Comparison of ENCODE assay signal across 8 mouse cellular contexts in genomic region chr13:95617671-95618171, GRCm38 (mm10). TPM values are rescaled to one million over a fixed set of nuclear protein-coding genes. Genes with fewer than 3 reads are reported as not detected.
DNase-seq lines count a peak whose midpoint lies in the region; ATAC-seq and TF ChIP-seq lines count a peak whose summit lies in the region.

No protein-coding gene starts in this region.

- H3K27me3 ChIP-seq in embryonic facial prominence, embryonic 11.5 days (ENCODE audit: control insufficient read depth, insufficient read depth, low read length), result no peaks in the 10 kb centered on the region
- H3K27me3 ChIP-seq in intestine, embryonic 14.5 days (replicated peaks; ENCODE audit: control insufficient read depth, insufficient read depth, low read length), result no peaks in the 10 kb centered on the region

- intact Hi-C loops in gastrocnemius, adult 2 months (cut with DNase I), result no loop called here
- intact Hi-C loops in gastrocnemius, postnatal 36 days (cut with DNase I), result no loop called here

- H3K4me1 ChIP-seq in embryonic facial prominence, embryonic 11.5 days (ENCODE audit: control insufficient read depth, insufficient read depth, low read length), result peaks cover 6% of the 10 kb centered on the region; the same call in 1 of the 2 replicates
- H3K4me1 ChIP-seq in intestine, embryonic 14.5 days (replicated peaks; ENCODE audit: control insufficient read depth, insufficient read depth, low read length), result peaks cover 24% of the 10 kb centered on the region

- H3K4me3 ChIP-seq in gastrocnemius, adult 2 months, result peak overlapping the region; percentile 94
- peak overlapping the region; percentile 87 for H3K4me3 ChIP-seq in embryonic facial prominence, embryonic 11.5 days (ENCODE audit: low read depth, low read length)
- H3K4me3 ChIP-seq in intestine, embryonic 14.5 days (ENCODE audit: low read depth, low read length), result peak overlapping the region; percentile 77

- no peaks in the 10 kb centered on the region for H3K9me3 ChIP-seq in embryonic facial prominence, embryonic 11.5 days (replicated peaks; ENCODE audit: control insufficient read depth, low read length)
- H3K9me3 ChIP-seq in intestine, embryonic 14.5 days (ENCODE audit: control insufficient read depth, low read length), result no peaks in the 10 kb centered on the region

- TF ChIP-seq CTCF in gastrocnemius, adult 2 months (IDR thresholded peaks at IDR 0.05), result no peak

- H3K4me2 ChIP-seq in embryonic facial prominence, embryonic 11.5 days (ENCODE audit: low read depth, low read length), result peak overlapping the region; percentile 65
- peak overlapping the region; percentile 87 for H3K4me2 ChIP-seq in intestine, embryonic 14.5 days (ENCODE audit: low read length)

- H3K36me3 ChIP-seq in embryonic facial prominence, embryonic 11.5 days (replicated peaks; ENCODE audit: control insufficient read depth, insufficient read depth, low read depth, low read length), result no peaks in the 10 kb centered on the region
- no peaks in the 10 kb centered on the region for H3K36me3 ChIP-seq in intestine, embryonic 14.5 days (ENCODE audit: control insufficient read depth, insufficient read depth, low read length)

- peak; percentile 15; the same call in 1 of the 2 replicates for ATAC-seq in embryonic facial prominence, embryonic 11.5 days (replicated peaks; ENCODE audit: insufficient number of reproducible peaks, low FRiP score, low TSS enrichment, low read depth)
- peak; percentile 34; the same call in 1 of the 2 replicates for ATAC-seq in intestine, embryonic 14.5 days (replicated peaks; ENCODE audit: low FRiP score, low TSS enrichment, low read depth)

- WGBS in embryonic facial prominence, embryonic 11.5 days, result 0% methylated on average over 21 of the region's 21 CpGs
- 1% methylated on average over 21 of the region's 21 CpGs for WGBS in intestine, embryonic 14.5 days

- H3K27ac ChIP-seq in gastrocnemius, adult 2 months, result peak overlapping the region; percentile 87
- H3K27ac ChIP-seq in embryonic facial prominence, embryonic 11.5 days (replicated peaks; ENCODE audit: low read depth, low read length), result peak overlapping the region; percentile 79
- H3K27ac ChIP-seq in intestine, embryonic 14.5 days (ENCODE audit: low read depth), result peak overlapping the region; percentile 61

- peak overlapping the region; percentile 91 for H3K9ac ChIP-seq in embryonic facial prominence, embryonic 11.5 days (replicated peaks; ENCODE audit: low read length)
- peak overlapping the region; percentile 83 for H3K9ac ChIP-seq in intestine, embryonic 14.5 days (ENCODE audit: low read length)

- DNase-seq in gastrocnemius, adult 2 months, result no peak
- no peak for DNase-seq in gastrocnemius, postnatal 4 days (ENCODE audit: low spot score in 2 of 2)
- DNase-seq in CD4-positive helper T cell, adult 2 months (ENCODE audit: low read depth, low spot score), result peak; percentile 9
- DNase-seq in embryonic facial prominence, embryonic 11.5 days (ENCODE audit: low spot score), result peak; percentile 52
- DNase-seq in intestine, embryonic 14.5 days (ENCODE audit: low spot score), result peak; percentile 74
- peak; percentile 62 for DNase-seq in neural tube, embryonic 10.5 days (ENCODE audit: extremely low spot score, low spot score)
- DNase-seq in gastrocnemius, postnatal 36 days, result no peak
- no peak for DNase-seq in MN1 (ENCODE audit: low spot score)

RNA-seq across cellular contexts. Expression of gene F2r, which starts 0.6 kb away (rescaled TPM):
- 10 to 100 TPM in 1 of 2 experiments, 1 to 10 TPM in 1; 3.7 to 12.4 TPM for total RNA-seq in gastrocnemius, adult 2 months (2021)
- 10 to 100 TPM; 30.2 to 33.2 TPM for total RNA-seq in gastrocnemius, postnatal 4 days (2021)
- polyA plus RNA-seq in embryonic facial prominence, embryonic 11.5 days (2014; fragmentation: Nextera tagmentation; extraction: Ambion mirVana), result 133 and 144 TPM in 2 replicates
- polyA plus RNA-seq in intestine, embryonic 14.5 days (2014; fragmentation: Nextera tagmentation; extraction: Ambion mirVana), result 58.5 and 69.5 TPM in 2 replicates
- 1 to 10 TPM; 6.2 to 7.4 TPM for total RNA-seq in gastrocnemius, postnatal 36 days (2021)

Comparison
In these comparisons a context has a peak if more than half of its experiments do, and no peak if none do; other contexts are left out.
1. DNase-seq: peak in CD4-positive helper T cell, adult 2 months (single experiment), embryonic facial prominence, embryonic 11.5 days (single experiment), intestine, embryonic 14.5 days (single experiment) and neural tube, embryonic 10.5 days (single experiment); none in gastrocnemius, adult 2 months (single experiment), gastrocnemius, postnatal 4 days (0 of 2), gastrocnemius, postnatal 36 days (0 of 2) and MN1 (single experiment).
2. Peak in every context shown above with its lines, with median percentiles within 50 percentile points of each other: H3K27ac ChIP-seq and H3K4me3 ChIP-seq.